Mouse (Mus musculus): ENCODE results near the gene Tubgcp5. TPM values are rescaled to one million over a fixed set of nuclear protein-coding genes. Genes with fewer than 3 reads are reported as not detected.

Gene Tubgcp5
- total and polyA plus RNA-seq, 3 experiments: 13.7 to 14.9 TPM; not detected in 1

- no peak for TF ChIP-seq TCF12 (IDR thresholded peaks at IDR 0.05; ENCODE audit: low read depth, low read length)
Measured at GRCm38 (mm10) chr7:55874703-55875102, 80.7 kb downstream of the Tubgcp5 start (continued).

- no peaks in the 10 kb centered on the region; a peak in 2 of 4 replicates for H3K36me3 ChIP-seq (ENCODE audit: control insufficient read depth in 1 of 2, insufficient read depth in 2 of 2, low read length in 2 of 2)
- no peaks in the 10 kb centered on the region for H3K9me3 ChIP-seq (replicated peaks; ENCODE audit: insufficient read depth, low read length)
- H3K27ac ChIP-seq (ENCODE audit: control insufficient read depth, low read depth, low read length): no peak overlapping the region
- H3K27me3 ChIP-seq (ENCODE audit: control insufficient read depth in 1 of 2, insufficient read depth in 2 of 2, low read length in 2 of 2): no peaks in the 10 kb centered on the region
- no peaks in the 10 kb centered on the region for H3K4me1 ChIP-seq (ENCODE audit: control insufficient read depth in 1 of 2, insufficient read depth in 2 of 2, low read length in 2 of 2)
- H3K79me2 ChIP-seq (ENCODE audit: control insufficient read depth, insufficient read depth, low read length, poor library complexity): no peaks in the 10 kb centered on the region
- no peak overlapping the region for H3K4me3 ChIP-seq (ENCODE audit: control insufficient read depth in 1 of 2, insufficient read depth in 1 of 2, low read depth in 2 of 2, low read length in 2 of 2)
- TF ChIP-seq ELF1 (IDR thresholded peaks at IDR 0.05; ENCODE audit: low read depth, low read length) (no peak), BHLHE40 (IDR thresholded peaks at IDR 0.05; ENCODE audit: borderline replicate concordance, low read depth, low read length) (no peak), E2F4 (IDR thresholded peaks at IDR 0.05; ENCODE audit: borderline replicate concordance, low read depth, low read length) (no peak), ZKSCAN1 (IDR thresholded peaks at IDR 0.05; ENCODE audit: low read depth, low read length) (no peak), CTCF (IDR thresholded peaks at IDR 0.05 in 2 of 3, conservative IDR thresholded peaks at IDR 0.05 in 1 of 3; ENCODE audit: control insufficient read depth in 1 of 3, insufficient read depth in 1 of 3, low read depth in 2 of 3, low read length in 3 of 3, poor library complexity in 1 of 3, severe bottlenecking in 1 of 3) (no peak), GABPA (IDR thresholded peaks at IDR 0.05; ENCODE audit: low read depth, low read length) (no peak), SMC3 (IDR thresholded peaks at IDR 0.05; ENCODE audit: low read depth, low read length) (no peak), POLR2AphosphoS2 (IDR thresholded peaks at IDR 0.05; ENCODE audit: low read length) (no peak), EP300 (IDR thresholded peaks at IDR 0.05; ENCODE audit: low read depth in 1 of 2, low read length in 2 of 2) (no peak), RCOR1 (IDR thresholded peaks at IDR 0.05; ENCODE audit: low read depth, low read length) (no peak), SIN3A (IDR thresholded peaks at IDR 0.05; ENCODE audit: low read length) (no peak), ZNF384 (IDR thresholded peaks at IDR 0.05; ENCODE audit: low read depth, low read length) (no peak), GATA1 (IDR thresholded peaks at IDR 0.05; ENCODE audit: low read depth, low read length) (no peak), UBTF (IDR thresholded peaks at IDR 0.05; ENCODE audit: borderline replicate concordance, insufficient read depth, low read depth, low read length) (no peak), RAD21 (IDR thresholded peaks at IDR 0.05; ENCODE audit: low read depth, low read length) (no peak), POLR2AphosphoS5 (IDR thresholded peaks at IDR 0.05; ENCODE audit: borderline replicate concordance, low read depth, low read length) (no peak), CHD2 (IDR thresholded peaks at IDR 0.05; ENCODE audit: low read length) (no peak), KAT2A (conservative IDR thresholded peaks at IDR 0.05; ENCODE audit: low read depth, low read length) (no peak), ETS1 (IDR thresholded peaks at IDR 0.05; ENCODE audit: low read depth, low read length) (no peak), USF1 (IDR thresholded peaks at IDR 0.05; ENCODE audit: low read depth, low read length) (no peak)
- DNase-seq (ENCODE audit: low read depth, low spot score): no peak
- H3K9ac ChIP-seq (ENCODE audit: control insufficient read depth, low read depth, low read length, poor library complexity, severe bottlenecking): no peak overlapping the region
Measured at GRCm38 (mm10) chr7:55877721-55878120, 83.8 kb downstream of the Tubgcp5 start.
